Mouse (Mus musculus) ES-E14 (cell line): ENCODE measurements around the gene Ift172.

ENCODE experiments used
- CHD2 ChIP-seq: IDR thresholded peaks from 2 replicates; pipeline ENCODE4 v1.6.1; 2014; ENCODE audit warnings: mild to moderate bottlenecking, low read depth, low read length, inconsistent platforms
- HCFC1 ChIP-seq: IDR thresholded peaks from 2 replicates; pipeline ENCODE4 v1.6.1; 2012; ENCODE audit warnings: low read length, inconsistent platforms, borderline replicate concordance; ENCODE audit not compliant: insufficient read depth
- MAFK ChIP-seq: IDR thresholded peaks from 2 replicates; pipeline ENCODE4 v1.6.1; 2014; ENCODE audit warnings: mild to moderate bottlenecking, low read depth, low read length, inconsistent platforms; ENCODE audit not compliant: insufficient read depth

DNA sequence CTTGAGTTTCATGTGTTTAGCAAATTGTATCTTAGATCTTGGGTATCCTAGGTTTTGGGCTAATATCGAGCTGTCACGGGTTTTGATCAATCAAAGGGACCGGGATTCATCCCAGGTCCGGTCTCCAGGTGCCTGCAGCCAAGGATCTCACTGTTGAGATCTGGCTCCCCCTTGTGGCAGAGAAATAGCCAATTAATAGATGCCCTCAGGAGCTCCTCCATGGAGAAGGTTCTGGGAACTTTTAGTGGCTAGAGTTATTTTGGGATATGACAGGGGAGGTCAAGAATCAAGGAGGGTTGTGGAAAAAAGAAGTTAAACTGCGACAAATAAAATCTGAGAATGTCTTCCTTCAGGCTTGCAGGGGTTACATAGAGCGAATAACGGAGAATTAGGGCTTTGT is 37.3 kb upstream of the Ift172 start:
- TF ChIP-seq HCFC1 (no peak), MAFK (no peak), CHD2 (no peak)
